Mouse (Mus musculus): ENCODE measurements around the gene Gm773.
"Not testable (repeated sequence)": the region's sequence is repeated elsewhere in the genome, so short reads cannot be mapped to it uniquely, and the experiment has no call there.

Gene Gm773

DNA sequence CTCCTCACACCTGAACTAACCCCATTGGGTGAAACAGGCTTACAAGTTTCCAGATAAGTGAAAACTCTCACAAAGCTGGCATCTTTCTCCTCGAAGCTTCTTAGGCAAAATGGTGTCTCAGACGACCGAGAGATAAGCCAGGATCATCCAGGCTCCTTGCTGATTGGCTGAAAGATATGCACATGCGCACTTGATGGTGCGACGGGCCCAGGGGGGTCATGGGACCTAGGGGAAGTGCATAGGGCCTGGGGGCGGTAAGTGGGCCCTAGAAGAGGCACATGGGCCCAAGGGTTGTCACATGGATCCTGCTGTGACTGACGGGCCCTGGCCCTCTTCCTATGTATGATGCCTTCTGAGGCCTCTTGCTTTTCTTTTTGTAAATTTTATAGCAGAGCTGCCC lies at the start of gene Gm773:
Gene Gm773 (minus strand): TSS at position 111 of the 400 bp plus-strand sequence.
- DNase-seq (ENCODE audit: low spot score in 2 of 2): no peak

DNA sequence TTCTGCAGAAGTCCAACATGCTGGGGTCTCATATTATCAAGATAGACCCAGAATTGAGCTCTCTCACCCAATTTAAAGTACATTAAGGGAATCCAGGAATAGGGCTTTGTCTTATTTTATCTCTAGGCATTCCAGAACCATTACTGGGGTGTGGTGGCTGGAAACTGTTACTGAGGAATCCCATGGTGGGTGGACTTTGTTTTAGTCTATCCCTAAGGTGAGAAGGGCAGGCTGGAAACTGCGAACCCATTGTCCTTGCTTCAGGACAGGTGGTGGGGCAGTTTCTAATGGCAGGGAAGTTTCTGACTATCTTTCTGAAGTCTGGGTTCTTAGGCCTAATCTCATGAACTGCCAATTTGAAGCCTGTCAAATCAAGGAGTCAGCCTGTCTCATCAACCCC lies 26.2 kb downstream of the Gm773 start:
- not testable (repeated sequence) for DNase-seq (ENCODE audit: low spot score in 2 of 2)

DNA sequence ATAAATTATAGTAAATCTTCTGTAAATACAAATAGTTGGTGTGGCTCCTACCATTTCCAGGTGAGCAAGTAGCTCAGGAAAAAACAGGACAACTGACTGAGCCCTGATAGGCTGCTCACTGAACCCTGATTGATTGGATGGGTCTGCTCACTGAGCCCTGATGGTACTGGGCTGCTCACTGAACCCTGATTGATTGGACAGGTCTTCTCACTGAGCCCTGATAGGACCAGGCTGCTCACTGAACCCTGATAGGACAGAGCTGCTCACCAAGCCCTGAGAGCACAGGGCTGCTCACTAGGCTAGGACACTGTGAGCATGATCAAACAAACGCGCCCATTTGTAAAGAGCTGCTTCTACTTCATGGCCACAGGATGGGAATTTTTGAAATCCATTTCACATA lies 61.3 kb downstream of the Gm773 start:
- DNase-seq (ENCODE audit: low spot score in 2 of 2): no peak

Data from urinary bladder, adult 18-20 months (tissue).